Mouse (Mus musculus) kidney, embryonic 15.5 days (tissue): ENCODE results near the gene Pten. TPM values are rescaled to one million over a fixed set of nuclear protein-coding genes. Genes with fewer than 3 reads are reported as not detected.

Experiments used
- ATAC-seq: fragments of 200-750 bp; cut with Nextera tagmentation; replicated peaks from 2 replicates; pipeline ENCODE4 v1.8.0; 2017; ENCODE audit warnings: moderate TSS enrichment; ENCODE audit not compliant: low FRiP score
- H3K27ac ChIP-seq: fragments of 300-500 bp; sonication (generic); 2 replicates; pipeline ENCODE4 v1.5.1; 2015; ENCODE audit warnings: mild to moderate bottlenecking, inconsistent platforms
- H3K27me3 ChIP-seq: fragments of 300-500 bp; sonication (generic); 2 replicates; pipeline ENCODE4 v1.6.1; 2015; ENCODE audit warnings: inconsistent platforms
- H3K36me3 ChIP-seq: fragments of 300-500 bp; sonication (generic); 2 replicates; pipeline ENCODE4 v1.6.1; 2015; ENCODE audit warnings: inconsistent platforms
- H3K4me1 ChIP-seq: fragments of 300-500 bp; sonication (generic); 2 replicates; pipeline ENCODE4 v1.6.1; 2015; ENCODE audit warnings: inconsistent platforms
- H3K4me2 ChIP-seq: fragments of 300-500 bp; sonication (generic); 2 replicates; pipeline ENCODE4 v1.6.1; 2015; ENCODE audit warnings: moderate library complexity, mild to moderate bottlenecking, inconsistent platforms
- H3K4me3 ChIP-seq: fragments of 300-500 bp; sonication (generic); replicated peaks from 2 replicates; pipeline ENCODE4 v1.5.1; 2015; ENCODE audit warnings: mild to moderate bottlenecking, inconsistent platforms
- H3K9ac ChIP-seq: fragments of 300-500 bp; sonication (generic); 2 replicates; pipeline ENCODE4 v1.6.1; 2015; ENCODE audit warnings: mild to moderate bottlenecking, inconsistent platforms
- H3K9me3 ChIP-seq: fragments of 300-500 bp; sonication (generic); replicated peaks from 2 replicates; pipeline ENCODE4 v1.6.1; 2016; ENCODE audit warnings: inconsistent platforms
- WGBS: fragments of 180-500 bp; shearing (Covaris S2); methylation state at CpG from one replicate; pipeline ENCODE4 v1.1.7; 2015; ENCODE audit warnings: mixed read lengths; 5-methylcytosine and 5-hydroxymethylcytosine counted together
- polyA plus RNA-seq: library from polyadenylated mRNA; unstranded; fragments of >200 nt; fragmentation: Nextera tagmentation; extraction: Ambion mirVana; gene quantifications from 2 replicates; pipeline ENCODE4 v1.2.1, GENCODE M21; 2015

Pten gene
- polyA plus RNA-seq, 1 experiment from 2014 or later = 8.3 TPM

- 0 out of 2 replicates have a peak, but pooled peaks cover 3% of the 10 kb centered on the region for H3K27me3 ChIP-seq
- H3K4me3 ChIP-seq = no peak overlapping the region
- H3K36me3 ChIP-seq = no peaks in the 10 kb centered on the region
- ATAC-seq = peak; percentile 27; the same call in 1 of the 2 replicates
- H3K9ac ChIP-seq = no peak overlapping the region
- H3K27ac ChIP-seq = no peak overlapping the region
- H3K4me2 ChIP-seq = peak overlapping the region; percentile 42
- no peaks in the 10 kb centered on the region for H3K9me3 ChIP-seq
- WGBS = 5% methylated on average over 22 of the region's 22 CpGs
- peaks cover 31% of the 10 kb centered on the region for H3K4me1 ChIP-seq
Measured at GRCm38 (mm10) chr19:32726451-32727325, 30.6 kb upstream of the Pten start.

- Histone ChIP-seq H3K27me3 (0 out of 2 replicates have a peak, but pooled peaks cover 3% of the 10 kb centered on the region), H3K4me1 (peaks cover 10% of the 10 kb centered on the region), H3K36me3 (no peaks in the 10 kb centered on the region), H3K9ac (no peak overlapping the region), H3K4me2 (no peak overlapping the region), H3K4me3 (no peak overlapping the region), H3K27ac (no peak overlapping the region), H3K9me3 (no peaks in the 10 kb centered on the region)
- WGBS = 87% methylated on average over 4 of the region's 4 CpGs
- no peak for ATAC-seq
Measured at GRCm38 (mm10) chr19:32729785-32730184, 27.5 kb upstream of the Pten start.

- no peak overlapping the region for H3K4me3 ChIP-seq
- H3K9me3 ChIP-seq = no peaks in the 10 kb centered on the region
- no peaks in the 10 kb centered on the region for H3K4me1 ChIP-seq
- H3K9ac ChIP-seq = no peak overlapping the region
- H3K27ac ChIP-seq = no peak overlapping the region
- H3K4me2 ChIP-seq = no peak overlapping the region
- 0 out of 2 replicates have a peak, but pooled peaks cover 3% of the 10 kb centered on the region for H3K27me3 ChIP-seq
- ATAC-seq = no peak
- H3K36me3 ChIP-seq = no peaks in the 10 kb centered on the region
Measured at GRCm38 (mm10) chr19:32732922-32733321, 24.4 kb upstream of the Pten start.

- no peaks in the 10 kb centered on the region for H3K36me3 ChIP-seq
- H3K4me3 ChIP-seq = no peak overlapping the region
- WGBS = 81% methylated on average over 7 of the region's 7 CpGs
- ATAC-seq = no peak
- H3K9me3 ChIP-seq = no peaks in the 10 kb centered on the region
- no peak overlapping the region for H3K4me2 ChIP-seq
- no peaks in the 10 kb centered on the region for H3K4me1 ChIP-seq
- no peak overlapping the region for H3K9ac ChIP-seq
- H3K27me3 ChIP-seq = no peaks in the 10 kb centered on the region
- no peak overlapping the region for H3K27ac ChIP-seq
Measured at GRCm38 (mm10) chr19:32737844-32738243, 19.5 kb upstream of the Pten start.

- H3K4me1 ChIP-seq = no peaks in the 10 kb centered on the region
- no peak within 1 kb of the TSS for H3K4me2 ChIP-seq
- H3K4me3 ChIP-seq = no peak within 1 kb of the TSS
- no peaks in the 10 kb centered on the region for H3K9me3 ChIP-seq
- H3K27me3 ChIP-seq = no peaks in the 10 kb centered on the region
- 89% methylated on average over 4 of the region's 4 CpGs for WGBS
- no peaks in the 10 kb centered on the region for H3K36me3 ChIP-seq
- H3K9ac ChIP-seq = no peak within 1 kb of the TSS
- no peak for ATAC-seq
- no peak within 1 kb of the TSS for H3K27ac ChIP-seq
Measured at GRCm38 (mm10) chr19:32739686-32740085, 17.6 kb upstream of the Pten start, which contains the start of gene Atad1. Gene Atad1 (minus strand): TSS chr19:32739786.

- Histone ChIP-seq H3K36me3 (no peaks in the 10 kb centered on the region), H3K27me3 (no peaks in the 10 kb centered on the region), H3K9ac (no peak overlapping the region), H3K9me3 (no peaks in the 10 kb centered on the region), H3K4me2 (no peak overlapping the region), H3K27ac (no peak overlapping the region), H3K4me3 (no peak overlapping the region), H3K4me1 (no peaks in the 10 kb centered on the region)
- ATAC-seq = no peak
- WGBS = 94% methylated on average over 4 of the region's 4 CpGs
Measured at GRCm38 (mm10) chr19:32740641-32741345, 16.5 kb upstream of the Pten start.

- Histone ChIP-seq H3K4me2 (no peak overlapping the region), H3K36me3 (no peaks in the 10 kb centered on the region), H3K27me3 (peaks cover 5% of the 10 kb centered on the region; the same call in 1 of the 2 replicates), H3K9ac (no peak overlapping the region), H3K9me3 (no peaks in the 10 kb centered on the region), H3K4me1 (peaks cover 2% of the 10 kb centered on the region; the same call in 1 of the 2 replicates), H3K27ac (no peak overlapping the region), H3K4me3 (no peak overlapping the region)
- WGBS = 18% methylated on average over 6 of the region's 6 CpGs
- no peak for ATAC-seq
Measured at GRCm38 (mm10) chr19:32749425-32749824, 7.9 kb upstream of the Pten start.

GRCm38 (mm10) chr19:32752357-32752756 is 4.9 kb upstream of the Pten start:
- Histone ChIP-seq H3K4me2 (no peak overlapping the region), H3K4me3 (no peak overlapping the region), H3K4me1 (peaks cover 15% of the 10 kb centered on the region), H3K27me3 (peaks cover 5% of the 10 kb centered on the region; the same call in 1 of the 2 replicates), H3K9ac (no peak overlapping the region), H3K36me3 (no peaks in the 10 kb centered on the region), H3K9me3 (no peaks in the 10 kb centered on the region), H3K27ac (no peak overlapping the region)
- 89% methylated on average over 6 of the region's 6 CpGs for WGBS
- no peak for ATAC-seq

- Histone ChIP-seq H3K4me2 (no peak overlapping the region), H3K9ac (no peak overlapping the region), H3K27me3 (peaks cover 5% of the 10 kb centered on the region; the same call in 1 of the 2 replicates), H3K36me3 (no peaks in the 10 kb centered on the region), H3K9me3 (no peaks in the 10 kb centered on the region), H3K27ac (no peak overlapping the region), H3K4me1 (peaks cover 15% of the 10 kb centered on the region), H3K4me3 (no peak overlapping the region)
- 86% methylated on average over 3 of the region's 3 CpGs for WGBS
- no peak for ATAC-seq
Measured at GRCm38 (mm10) chr19:32753386-32753785, 3.9 kb upstream of the Pten start.

- H3K27me3 ChIP-seq = peaks cover 5% of the 10 kb centered on the region; the same call in 1 of the 2 replicates
- WGBS = 20% methylated on average over 15 of the region's 15 CpGs
- H3K27ac ChIP-seq = no peak overlapping the region
- H3K9ac ChIP-seq = no peak overlapping the region
- peak overlapping the region; percentile 93 for H3K4me2 ChIP-seq
- H3K36me3 ChIP-seq = no peaks in the 10 kb centered on the region
- H3K4me1 ChIP-seq = peaks cover 17% of the 10 kb centered on the region
- no peak overlapping the region for H3K4me3 ChIP-seq
- ATAC-seq = no peak
- no peaks in the 10 kb centered on the region for H3K9me3 ChIP-seq
Measured at GRCm38 (mm10) chr19:32754188-32755000, 2.9 kb upstream of the Pten start.

GRCm38 (mm10) chr19:32755104-32755791 is 2.0 kb upstream of the Pten start:
- peak overlapping the region; percentile 96 for H3K27ac ChIP-seq
- peaks cover 22% of the 10 kb centered on the region for H3K4me1 ChIP-seq
- H3K9ac ChIP-seq = peak overlapping the region; percentile 82
- no peaks in the 10 kb centered on the region for H3K36me3 ChIP-seq
- H3K4me2 ChIP-seq = peak overlapping the region; percentile 93
- H3K27me3 ChIP-seq = peaks cover 5% of the 10 kb centered on the region; the same call in 1 of the 2 replicates
- no peaks in the 10 kb centered on the region for H3K9me3 ChIP-seq
- WGBS = 5% methylated on average over 12 of the region's 12 CpGs
- ATAC-seq = no peak
- peak overlapping the region; percentile 87 for H3K4me3 ChIP-seq
